Mouse (Mus musculus) CH12.LX (cell line): Measurements from ENCODE around the gene Dcdc2b. TPM values are rescaled to one million over a fixed set of nuclear protein-coding genes. Genes with fewer than 3 reads are reported as not detected.

Experiments used
- DNase-seq: peaks from one replicate; pipeline ENCODE4 v3.0.0-alpha.2; 2013; ENCODE audit errors: extremely low read depth
- H3K27ac ChIP-seq: 2 replicates; pipeline ENCODE4 v1.5.1; 2012; ENCODE audit warnings: low read depth, mild to moderate bottlenecking, control low read depth, moderate library complexity; ENCODE audit not compliant: insufficient read depth
- H3K27me3 ChIP-seq: replicated peaks from 2 replicates; pipeline ENCODE3; 2012; ENCODE audit warnings: inconsistent platforms
- H3K36me3 ChIP-seq, 2 experiments: replicated peaks in 1 of 2; 2 replicates each; pipeline versions ENCODE3 to v1.6.1; 2012; ENCODE audit warnings: inconsistent platforms in 1 of 2, low read length in 1 of 2, mild to moderate bottlenecking in 1 of 2, mixed read lengths in 1 of 2, moderate library complexity in 1 of 2; ENCODE audit not compliant: control insufficient read depth in 1 of 2, insufficient read depth in 1 of 2
- H3K4me1 ChIP-seq, 2 experiments: 2 replicates each; pipeline ENCODE4 v1.6.1; 2012; ENCODE audit warnings: inconsistent platforms in 1 of 2, moderate library complexity in 1 of 2; ENCODE audit not compliant: insufficient read depth in 2 of 2, control insufficient read depth in 1 of 2
- H3K4me2 ChIP-seq: 2 replicates; pipeline ENCODE4 v1.6.1; 2012; ENCODE audit warnings: low read depth, mild to moderate bottlenecking, control low read depth; ENCODE audit not compliant: poor library complexity, insufficient read depth, severe bottlenecking
- H3K4me3 ChIP-seq, 3 experiments: fragments of 150-350 bp in 1 of 3; sonication (generic) in 1 of 3; replicated peaks in 1 of 3; 2 replicates each; pipeline versions ENCODE3 to v1.5.1; 2011 to 2012; ENCODE audit warnings: low read depth in 2 of 3, low read length in 2 of 3, mild to moderate bottlenecking in 2 of 3, moderate library complexity in 2 of 3, control low read depth in 1 of 3, improper control_type of control experiment in 1 of 3, inconsistent platforms in 1 of 3, mixed read lengths in 1 of 3; ENCODE audit not compliant: poor library complexity in 1 of 3
- H3K79me2 ChIP-seq: replicated peaks from 2 replicates; pipeline ENCODE4 v1.6.1; 2012; ENCODE audit warnings: mild to moderate bottlenecking, moderate library complexity; ENCODE audit not compliant: control insufficient read depth, poor library complexity, insufficient read depth, severe bottlenecking; ENCODE audit errors: extremely low read depth
- H3K9ac ChIP-seq: 2 replicates; pipeline ENCODE4 v1.6.1; 2012; ENCODE audit warnings: low read depth, mild to moderate bottlenecking, control low read depth, moderate library complexity; ENCODE audit not compliant: insufficient read depth
- H3K9me3 ChIP-seq: replicated peaks from 2 replicates; pipeline ENCODE3; 2012; ENCODE audit warnings: low read length, inconsistent platforms, mixed read lengths
- CHD1 ChIP-seq: IDR thresholded peaks from 2 replicates; pipeline ENCODE4 v1.6.1; 2012; ENCODE audit warnings: low read depth, low read length, improper control_type of control experiment, inconsistent platforms
- CHD2 ChIP-seq: IDR thresholded peaks from 2 replicates; pipeline ENCODE4 v1.6.1; 2011; ENCODE audit warnings: low read length, improper control_type of control experiment
- ELF1 ChIP-seq: IDR thresholded peaks from 2 replicates; pipeline ENCODE4 v1.6.1; 2014; ENCODE audit warnings: low read depth, mild to moderate bottlenecking, inconsistent platforms, low read length, improper control_type of control experiment
- EP300 ChIP-seq: IDR thresholded peaks from 2 replicates; pipeline ENCODE4 v1.6.1; 2011; ENCODE audit warnings: low read length, improper control_type of control experiment
- GABPA ChIP-seq: IDR thresholded peaks from 2 replicates; pipeline ENCODE4 v1.6.1; 2012; ENCODE audit warnings: low read depth, low read length, improper control_type of control experiment, inconsistent platforms; ENCODE audit not compliant: insufficient replicate concordance
- IRF4 ChIP-seq: IDR thresholded peaks from 2 replicates; pipeline ENCODE4 v1.6.1; 2014; ENCODE audit warnings: low read depth, mild to moderate bottlenecking, inconsistent platforms, low read length, improper control_type of control experiment
- KAT2A ChIP-seq: IDR thresholded peaks from 2 replicates; pipeline ENCODE4 v1.6.1; 2012; ENCODE audit warnings: low read length, improper control_type of control experiment, inconsistent platforms; ENCODE audit not compliant: insufficient replicate concordance
- MAX ChIP-seq: IDR thresholded peaks from 2 replicates; pipeline ENCODE4 v1.6.1; 2011; ENCODE audit warnings: low read length, improper control_type of control experiment
- MEF2A ChIP-seq: IDR thresholded peaks from 2 replicates; pipeline ENCODE4 v1.6.1; 2014; ENCODE audit warnings: low read depth, mild to moderate bottlenecking, inconsistent platforms, low read length, improper control_type of control experiment, borderline replicate concordance
- NELFE ChIP-seq: IDR thresholded peaks from 2 replicates; pipeline ENCODE4 v1.6.1; 2011; ENCODE audit warnings: low read depth, low read length, improper control_type of control experiment
- PAX5 ChIP-seq: IDR thresholded peaks from 2 replicates; pipeline ENCODE4 v1.6.1; 2012; ENCODE audit warnings: low read length, inconsistent platforms, mixed read lengths
- POLR2A ChIP-seq: IDR thresholded peaks from 2 replicates; pipeline ENCODE4 v1.6.1; 2011; ENCODE audit warnings: low read depth, mild to moderate bottlenecking, improper control_type of control experiment, low read length
- POLR2AphosphoS2 ChIP-seq: IDR thresholded peaks from 2 replicates; pipeline ENCODE4 v1.6.1; 2011; ENCODE audit warnings: low read depth, low read length, improper control_type of control experiment
- SIN3A ChIP-seq: IDR thresholded peaks from 2 replicates; pipeline ENCODE4 v1.6.1; 2012; ENCODE audit warnings: low read length, improper control_type of control experiment, inconsistent platforms
- UBTF ChIP-seq: IDR thresholded peaks from 2 replicates; pipeline ENCODE4 v1.6.1; 2012; ENCODE audit warnings: low read depth, mild to moderate bottlenecking, inconsistent platforms, low read length, improper control_type of control experiment, moderate library complexity
- USF1 ChIP-seq: IDR thresholded peaks from 2 replicates; pipeline ENCODE4 v1.6.1; 2014; ENCODE audit warnings: low read depth, mild to moderate bottlenecking, inconsistent platforms, low read length, improper control_type of control experiment
- ZKSCAN1 ChIP-seq: IDR thresholded peaks from 2 replicates; pipeline ENCODE4 v1.6.1; 2012; ENCODE audit warnings: low read depth, inconsistent platforms, low read length, improper control_type of control experiment, borderline replicate concordance
- ZMIZ1 ChIP-seq: IDR thresholded peaks from 2 replicates; pipeline ENCODE4 v1.6.1; 2012; ENCODE audit warnings: low read depth, mild to moderate bottlenecking, inconsistent platforms, low read length, improper control_type of control experiment
- ZNF384 ChIP-seq: IDR thresholded peaks from 2 replicates; pipeline ENCODE4 v1.6.1; 2012; ENCODE audit warnings: low read depth, low read length, improper control_type of control experiment, inconsistent platforms
- dilution Hi-C: fragments of 300-500 bp; cut with MboI; formaldehyde crosslinking; loops from 2 replicates; pipeline ENCODE4 v1.14.3; 2020; ENCODE audit warnings: low sequenced_read_pairs; ENCODE audit not compliant: extremely low pct_unique_long_range_greater_than_20kb, extremely low pct_ligation_motif_present
- in situ Hi-C: fragments of 300-500 bp; cut with MboI; formaldehyde crosslinking; loops from 3 replicates; pipeline ENCODE4 v1.14.3; 2019; ENCODE audit warnings: low sequenced_read_pairs, low pct_ligation_motif_present, low pct_unique_long_range_greater_than_20kb, mixed read lengths
- polyA plus RNA-seq: library from polyadenylated mRNA; unstranded; fragments of >175 nt; gene quantifications from 2 replicates; pipeline ENCODE4 v1.2.1, GENCODE M21; 2012; ENCODE audit warnings: low read depth; ENCODE audit not compliant: insufficient read length
- total RNA-seq, 2 experiments: library from RNA; depleted of rRNA; stranded (reverse); fragments of 300-350 nt in 1 of 2; fragments of >200 nt in 1 of 2; gene quantifications; 2 replicates each; pipeline ENCODE4 v1.2.3; 2012 to 2014

Dcdc2b gene
- total and polyA plus RNA-seq, 3 experiments, result 0.66 to 1.6 TPM; not detected in 1

DNA sequence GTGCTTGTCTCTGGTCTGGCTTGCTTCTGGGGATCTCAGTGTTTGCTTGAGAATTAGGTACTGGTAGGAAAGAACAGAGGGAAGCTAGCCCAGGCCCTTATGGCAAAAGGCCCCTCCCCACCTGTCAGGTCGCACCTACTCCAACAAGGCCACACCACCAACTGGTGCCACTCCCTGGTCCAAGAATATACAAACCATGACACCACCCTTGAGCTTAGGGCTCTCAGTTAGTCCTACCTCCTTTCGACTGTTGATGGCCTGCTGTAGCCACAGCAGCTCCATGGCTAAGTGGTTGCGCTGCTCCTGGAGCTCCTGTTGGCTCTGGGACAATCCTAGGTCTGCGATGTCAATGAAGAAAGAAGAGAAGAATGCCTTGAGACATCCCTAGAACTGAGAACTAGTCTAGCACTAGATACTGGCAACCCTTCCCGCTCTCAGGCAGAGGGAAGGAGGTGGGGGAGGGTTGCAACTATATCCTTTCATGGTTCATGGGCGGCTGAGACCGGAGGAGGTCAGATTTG, 3.1 kb upstream of the Dcdc2b start:
- Histone ChIP-seq H3K4me3 (no peak overlapping the region), H3K27ac (no peak overlapping the region), H3K9ac (no peak overlapping the region), H3K4me2 (no peak overlapping the region), H3K9me3 (no peaks in the 10 kb centered on the region), H3K79me2 (no peaks in the 10 kb centered on the region), H3K36me3 (peaks cover 19 to 52% of the 10 kb centered on the region in 2 experiments), H3K4me1 (peaks cover 3 to 48% of the 10 kb centered on the region in 2 experiments), H3K27me3 (no peaks in the 10 kb centered on the region)
- in situ Hi-C loops, result loop anchor here (25.0 kb wide), 1 partner anchor 255 kb away; no protein-coding TSS in a partner anchor
- dilution Hi-C loops, result no loop called here
- DNase-seq, result no peak
- no peak for TF ChIP-seq CHD2
- TF ChIP-seq KAT2A, result no peak

DNA sequence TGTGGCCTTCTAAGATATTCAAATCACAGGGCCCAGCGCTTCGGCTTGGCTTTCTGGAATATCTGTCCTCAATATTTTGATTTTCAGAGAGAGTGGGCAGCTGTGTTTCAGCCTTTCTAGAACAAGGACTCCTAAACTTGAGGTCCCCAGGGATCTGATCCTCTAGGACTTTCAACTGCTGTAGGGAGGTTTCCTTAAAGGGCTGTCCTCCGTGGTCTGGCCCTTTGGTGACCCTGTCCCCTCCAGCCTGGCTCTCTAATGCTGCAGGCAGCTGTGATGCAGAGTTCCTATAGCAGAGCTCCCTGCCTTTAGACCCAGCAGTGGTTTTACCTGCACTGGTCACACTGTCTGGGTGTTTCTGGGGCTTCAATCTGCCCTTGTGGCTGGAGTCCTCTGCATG, 2.6 kb upstream of the Dcdc2b start:
- Histone ChIP-seq H3K79me2 (no peaks in the 10 kb centered on the region), H3K27me3 (no peaks in the 10 kb centered on the region), H3K4me3 (no peak overlapping the region), H3K9ac (no peak overlapping the region), H3K4me2 (no peak overlapping the region), H3K36me3 (peaks cover 19 to 54% of the 10 kb centered on the region in 2 experiments), H3K27ac (no peak overlapping the region), H3K4me1 (peaks cover 3 to 47% of the 10 kb centered on the region in 2 experiments), H3K9me3 (no peaks in the 10 kb centered on the region)
- no peak for DNase-seq
- no peak for TF ChIP-seq SIN3A
- TF ChIP-seq POLR2AphosphoS2, result no peak
- TF ChIP-seq ZKSCAN1, result no peak
- TF ChIP-seq MAX, result no peak
- no peak for TF ChIP-seq CHD1
- TF ChIP-seq IRF4, result no peak
- no peak for TF ChIP-seq POLR2A
- no peak for TF ChIP-seq ELF1
- no peak for TF ChIP-seq GABPA
- no peak for TF ChIP-seq USF1
- TF ChIP-seq ZMIZ1, result no peak
- dilution Hi-C loops, result no loop called here
- in situ Hi-C loops, result loop anchor here (25.0 kb wide), 1 partner anchor 254 kb away; no protein-coding TSS in a partner anchor

DNA sequence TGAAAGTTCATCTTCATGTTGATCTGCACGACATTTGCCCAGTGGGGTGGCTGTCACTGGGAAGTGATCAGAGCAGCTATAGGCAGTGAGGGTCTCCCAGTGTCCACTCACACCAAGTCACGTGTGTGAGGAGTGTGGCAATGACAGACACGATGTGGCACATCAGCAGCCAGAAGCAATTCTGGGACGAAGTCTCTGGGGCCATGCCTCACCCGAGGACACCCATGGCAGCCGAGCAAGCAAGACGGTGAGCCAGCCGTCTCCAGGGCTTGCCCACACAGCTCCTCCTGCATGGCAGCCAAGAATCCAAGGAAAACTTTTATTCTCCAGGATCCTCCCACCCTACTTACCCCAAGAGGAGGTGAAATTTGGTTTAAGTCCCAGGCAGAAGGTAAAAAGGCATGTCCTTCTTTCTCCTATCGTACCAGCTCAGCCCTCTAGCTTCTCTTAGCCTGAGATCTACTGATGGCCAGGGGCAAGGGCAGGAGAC, 1.8 kb upstream of the Dcdc2b start:
- no peak overlapping the region for H3K27ac ChIP-seq
- no peak for TF ChIP-seq EP300
- no peak for TF ChIP-seq GABPA
- no peak for TF ChIP-seq PAX5
- no peak for TF ChIP-seq POLR2AphosphoS2
- TF ChIP-seq MEF2A, result no peak
- no peak for TF ChIP-seq ZKSCAN1
- no peak for TF ChIP-seq CHD1
- no peak for TF ChIP-seq UBTF
- no peak for TF ChIP-seq ZNF384
- TF ChIP-seq NELFE, result no peak
- no peak overlapping the region for H3K9ac ChIP-seq
- no peak overlapping the region for H3K4me2 ChIP-seq
- no peaks in the 10 kb centered on the region for H3K27me3 ChIP-seq
- H3K4me3 ChIP-seq, result no peak overlapping the region
- H3K36me3 ChIP-seq, result peaks cover 19 to 62% of the 10 kb centered on the region in 2 experiments
- in situ Hi-C loops (loop anchor here (25.0 kb wide), 1 partner anchor 254 kb away; no protein-coding TSS in a partner anchor), dilution Hi-C loops (no loop called here)
- H3K9me3 ChIP-seq, result no peaks in the 10 kb centered on the region
- no peaks in the 10 kb centered on the region for H3K79me2 ChIP-seq
- H3K4me1 ChIP-seq, result peaks cover 3 to 46% of the 10 kb centered on the region in 2 experiments
- no peak for DNase-seq
